Mouse (Mus musculus) CD4-positive helper T cell, adult 2 months (primary cell): ENCODE results near the gene Cntn2.

Experiments used
- DNase-seq: peaks from one replicate; pipeline ENCODE4 v3.0.0-alpha.2; 2012; ENCODE audit warnings: low read depth, missing footprints, low spot score

Cntn2 gene

DNA sequence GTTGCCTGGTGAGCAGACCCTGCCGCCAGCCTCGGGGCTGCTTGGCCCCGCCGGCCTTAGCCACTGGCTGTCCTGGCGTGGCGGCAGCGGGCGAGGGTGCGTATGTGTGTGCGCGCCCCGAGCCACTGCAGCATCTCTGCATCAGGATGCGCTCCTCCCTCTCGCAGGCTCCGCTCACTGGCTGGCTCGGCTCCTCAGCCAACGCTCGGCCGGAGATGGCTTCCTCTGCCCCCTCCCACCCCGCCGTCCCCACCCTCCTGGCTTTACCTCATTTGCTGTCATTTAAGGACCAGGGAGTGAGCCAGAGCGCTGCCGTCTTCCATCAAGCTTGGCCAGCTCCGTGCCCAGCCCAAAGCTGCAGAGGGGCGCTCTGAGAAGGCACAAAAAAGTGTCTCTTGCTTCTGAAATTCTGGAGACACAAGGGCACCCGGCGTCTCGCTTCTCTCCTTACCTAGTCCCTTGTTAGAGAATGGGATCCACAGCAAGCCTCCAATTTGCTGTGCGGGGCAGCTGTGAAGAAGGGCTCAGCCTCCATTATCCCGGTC is at the start of gene Cntn2:
Gene Cntn2 (minus strand): TSS at position 495 of the 545 bp plus-strand sequence.
- no peak for DNase-seq

DNA sequence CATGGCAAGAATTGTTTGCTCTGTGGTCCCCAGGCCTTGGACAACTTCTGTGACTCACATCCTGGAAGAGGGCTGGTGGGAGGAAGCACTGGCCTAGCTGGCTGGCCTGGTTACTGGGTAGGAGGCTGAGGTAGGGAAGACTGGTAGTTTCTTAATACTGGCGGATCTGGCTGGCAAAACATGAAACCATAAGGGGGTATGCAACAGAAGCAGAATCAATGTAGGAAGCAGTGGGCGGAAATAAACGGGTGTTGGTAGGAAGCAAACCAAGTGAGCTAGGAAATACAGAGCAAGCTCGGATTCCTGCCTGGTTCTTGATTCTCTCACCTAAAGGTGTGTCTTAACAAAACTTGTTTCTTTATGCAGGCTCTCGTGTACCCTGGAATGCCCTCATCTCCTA is 49.1 kb upstream of the Cntn2 start:
- no peak for DNase-seq

DNA sequence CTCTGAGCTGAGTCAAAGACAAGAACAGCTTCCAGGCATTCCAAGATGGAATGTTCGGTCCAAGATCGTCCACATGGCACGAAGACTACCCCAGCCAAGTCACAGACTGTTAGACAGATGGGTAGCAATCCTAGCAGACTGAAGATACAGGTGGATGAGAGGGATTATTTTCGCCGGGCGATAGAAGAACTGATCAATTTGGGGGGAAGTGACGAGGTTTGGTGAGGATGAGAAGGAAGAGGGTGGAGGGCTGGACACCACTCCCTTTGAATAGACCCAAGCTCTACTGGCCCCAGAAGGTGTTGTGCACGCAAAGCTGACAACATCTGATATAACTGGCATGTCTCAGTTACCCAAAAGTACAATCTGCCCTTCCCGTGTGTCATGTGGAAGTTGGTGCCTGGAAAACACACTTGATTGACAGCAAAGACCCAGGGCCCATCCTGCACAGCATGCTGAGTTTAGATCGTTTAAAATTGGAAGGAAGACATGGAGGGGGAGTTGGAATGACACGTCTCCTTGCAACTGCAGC is 48.4 kb upstream of the Cntn2 start:
- DNase-seq, result no peak

- DNase-seq, result no peak
Observed at GRCm38 (mm10) chr1:132586679-132587201, 43.7 kb upstream of the Cntn2 start.

DNA sequence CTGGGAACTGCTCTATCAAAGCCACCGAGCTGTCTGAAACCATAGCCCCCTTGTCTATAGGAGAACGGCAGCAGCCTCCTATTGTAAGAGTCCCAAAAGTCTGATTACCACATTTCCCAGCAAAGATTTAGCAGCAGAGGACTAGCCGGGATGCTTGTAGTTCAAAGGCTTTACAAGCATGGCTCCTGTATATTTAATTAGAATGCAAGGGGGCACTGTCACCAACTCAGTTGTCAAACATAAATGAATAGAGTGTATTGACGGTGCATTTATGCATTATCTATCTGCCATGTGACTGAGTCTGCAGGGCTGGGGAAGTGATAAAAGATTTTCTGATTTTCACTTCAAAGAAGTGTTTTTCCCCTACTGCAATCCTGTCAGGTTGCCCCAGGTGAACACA is 42.3 kb upstream of the Cntn2 start:
- DNase-seq, result no peak

DNA sequence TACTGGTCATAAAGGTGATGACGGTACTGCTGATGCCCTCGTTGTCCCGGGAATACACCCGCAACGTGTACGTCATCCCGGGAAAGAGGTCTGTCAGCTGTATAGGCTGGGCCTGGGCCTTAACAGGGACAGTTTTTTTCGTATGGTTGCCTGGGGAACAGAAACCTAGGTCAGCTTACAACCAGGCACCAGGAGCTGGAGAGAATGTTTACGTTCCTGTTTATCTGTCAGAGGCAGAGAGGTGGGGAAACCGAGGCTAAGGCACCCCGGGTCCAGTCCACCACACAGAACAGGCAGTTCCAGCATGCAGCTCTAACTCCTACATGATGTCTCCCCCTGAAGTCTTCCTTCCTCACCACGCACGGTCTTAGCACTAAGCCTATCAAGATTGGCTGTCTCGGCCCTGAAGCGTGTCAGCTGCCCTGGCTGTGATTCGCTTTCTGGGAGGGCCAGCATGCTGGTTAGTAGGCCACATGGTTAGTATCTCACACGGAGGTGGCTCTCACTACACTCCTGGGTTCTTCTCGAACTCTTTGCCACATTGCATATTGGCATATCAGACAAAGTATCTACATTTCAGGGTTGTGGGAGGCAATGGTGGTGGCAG is 40.0 kb upstream of the Cntn2 start:
- no peak for DNase-seq

GRCm38 (mm10) chr1:132581845-132582839 is 39.1 kb upstream of the Cntn2 start:
- no peak for DNase-seq

DNA sequence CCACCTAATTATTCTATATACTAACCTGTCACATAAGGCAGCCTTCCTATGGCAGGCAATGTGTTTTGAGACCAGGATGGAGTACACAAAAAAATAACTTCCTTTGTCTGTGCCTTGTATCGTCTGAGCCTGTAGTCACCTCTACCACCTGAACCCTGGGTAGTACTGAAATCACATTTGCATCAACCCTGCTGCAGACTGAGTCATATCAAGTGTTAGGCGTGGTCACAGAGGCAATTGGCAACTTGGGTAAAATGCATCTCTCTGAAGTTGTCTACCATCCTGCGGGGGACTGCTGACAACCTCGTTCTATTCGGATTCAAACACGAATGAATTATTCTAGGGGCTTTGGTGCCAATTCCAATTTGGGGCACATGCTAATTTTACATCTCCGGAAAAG is 37.0 kb upstream of the Cntn2 start:
- no peak for DNase-seq

GRCm38 (mm10) chr1:132576845-132577244 is 33.8 kb upstream of the Cntn2 start:
- no peak for DNase-seq

- DNase-seq, result no peak
Observed at GRCm38 (mm10) chr1:132572851-132573250, 29.8 kb upstream of the Cntn2 start.

DNA sequence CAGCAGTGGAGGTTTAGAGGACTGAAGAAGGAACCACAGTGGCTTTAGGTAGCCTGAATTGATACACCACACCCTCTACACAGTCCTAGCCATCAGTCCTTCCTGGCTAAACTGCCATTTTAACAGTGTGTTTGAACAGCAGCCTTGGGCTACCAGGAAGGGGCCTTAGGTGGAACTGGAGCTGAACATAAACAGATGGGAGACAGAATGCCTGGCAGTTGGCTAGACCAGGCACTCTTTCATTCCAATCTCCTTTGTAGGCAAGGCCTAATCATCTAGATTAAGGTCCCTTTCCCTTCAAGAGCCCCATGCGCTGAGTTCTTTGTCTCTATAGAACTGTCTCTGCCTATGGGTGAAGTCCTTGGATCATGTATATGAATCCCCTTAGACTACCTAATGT is 28.6 kb upstream of the Cntn2 start:
- no peak for DNase-seq

DNA sequence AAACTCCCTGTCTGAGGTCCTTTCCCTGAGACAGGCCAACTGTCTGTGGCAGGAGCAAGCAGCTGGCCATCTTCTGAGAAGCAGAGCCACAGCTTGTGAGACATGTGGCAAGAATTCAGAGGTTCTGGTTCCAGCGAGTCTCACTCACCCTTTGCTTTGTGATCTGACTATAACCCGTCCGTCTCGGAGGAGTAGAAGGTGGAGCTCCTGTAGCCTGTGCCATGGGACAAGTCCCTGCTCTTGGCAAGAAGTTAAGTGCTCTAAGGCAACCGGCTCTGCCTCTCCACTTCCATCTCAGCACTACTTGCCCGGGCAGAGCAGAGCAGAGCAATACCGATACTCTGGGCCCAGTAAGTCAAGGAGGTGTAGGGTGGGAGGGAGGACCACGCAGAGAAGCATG is 27.9 kb upstream of the Cntn2 start:
- no peak for DNase-seq

DNA sequence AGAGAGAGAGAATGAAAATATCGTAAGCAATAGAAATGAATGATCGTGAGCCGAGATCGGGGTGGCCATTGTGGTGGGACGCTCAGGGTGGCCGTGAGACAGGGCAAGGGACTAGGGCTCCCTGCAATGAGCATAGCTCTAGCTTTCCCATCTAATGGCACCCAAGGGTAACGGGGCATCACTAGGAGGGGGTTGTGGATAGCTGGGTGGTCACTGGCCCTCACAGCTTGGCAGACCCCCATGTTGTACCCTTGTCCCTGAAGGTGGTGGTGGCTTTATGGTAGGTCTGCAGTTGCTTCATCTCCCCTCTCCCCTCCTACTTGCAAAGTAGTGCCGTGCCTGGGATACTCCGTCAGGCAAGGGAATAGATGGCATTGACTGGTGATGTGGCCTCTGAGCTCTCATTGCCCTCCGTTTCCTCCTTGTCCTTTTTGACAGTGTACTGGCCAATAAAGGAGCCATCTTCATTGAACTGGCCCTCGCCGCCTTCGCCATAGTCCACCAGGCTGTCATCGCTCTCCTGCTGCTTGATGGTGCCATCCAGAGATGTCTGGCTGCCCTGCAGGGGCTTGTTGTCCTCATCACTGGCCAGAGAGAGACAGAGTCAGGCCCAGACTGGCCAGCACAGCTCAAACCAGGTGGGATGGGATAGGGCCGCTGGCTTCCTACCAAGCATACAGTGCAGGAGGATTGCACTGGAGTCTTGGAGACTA is 27.2 kb upstream of the Cntn2 start:
- DNase-seq, result no peak

DNA sequence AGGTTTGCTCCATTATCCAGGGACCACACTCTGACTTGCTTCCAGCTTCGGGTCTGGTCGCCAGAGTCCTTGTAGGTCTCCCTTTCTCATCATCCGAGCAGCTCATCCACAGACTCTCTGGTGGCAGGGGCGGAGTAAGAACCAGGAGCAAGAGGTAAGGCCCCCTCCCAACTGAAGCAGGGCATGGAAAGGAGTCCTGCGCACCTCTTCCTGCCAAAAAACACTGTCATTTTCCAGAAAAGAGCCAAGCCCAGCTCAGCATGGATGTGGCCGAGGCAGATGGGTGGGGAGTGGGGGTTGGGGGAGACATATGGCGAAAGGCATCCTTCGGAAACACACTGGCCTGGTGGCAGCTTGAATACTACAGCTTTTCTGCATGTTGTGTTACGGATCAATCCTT is 26.5 kb upstream of the Cntn2 start:
- DNase-seq, result no peak

GRCm38 (mm10) chr1:132567336-132568125 is 24.5 kb upstream of the Cntn2 start:
- DNase-seq, result no peak

- DNase-seq, result no peak
Observed at GRCm38 (mm10) chr1:132565766-132566165, 22.7 kb upstream of the Cntn2 start.

DNA sequence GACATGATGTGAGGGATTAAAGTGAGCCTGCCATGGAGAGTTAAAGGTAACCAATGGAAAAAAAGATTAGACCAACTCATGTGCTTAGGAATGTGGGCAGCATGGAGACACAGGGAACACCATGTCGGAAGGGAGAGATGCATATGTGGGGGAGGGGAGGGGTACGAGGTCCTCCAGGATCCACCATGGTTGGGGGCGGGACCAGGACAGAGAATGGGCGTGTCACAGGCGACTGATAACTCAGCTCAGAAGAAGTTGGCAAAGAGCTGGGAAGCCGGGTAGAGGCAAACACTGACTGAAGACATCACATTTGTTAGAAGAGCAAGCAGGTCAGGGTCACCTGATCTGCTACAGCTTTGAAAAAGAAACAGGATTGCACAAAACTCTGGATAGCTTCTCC is 21.9 kb upstream of the Cntn2 start:
- no peak for DNase-seq

GRCm38 (mm10) chr1:132562337-132562795 is 19.3 kb upstream of the Cntn2 start:
- DNase-seq, result no peak

DNA sequence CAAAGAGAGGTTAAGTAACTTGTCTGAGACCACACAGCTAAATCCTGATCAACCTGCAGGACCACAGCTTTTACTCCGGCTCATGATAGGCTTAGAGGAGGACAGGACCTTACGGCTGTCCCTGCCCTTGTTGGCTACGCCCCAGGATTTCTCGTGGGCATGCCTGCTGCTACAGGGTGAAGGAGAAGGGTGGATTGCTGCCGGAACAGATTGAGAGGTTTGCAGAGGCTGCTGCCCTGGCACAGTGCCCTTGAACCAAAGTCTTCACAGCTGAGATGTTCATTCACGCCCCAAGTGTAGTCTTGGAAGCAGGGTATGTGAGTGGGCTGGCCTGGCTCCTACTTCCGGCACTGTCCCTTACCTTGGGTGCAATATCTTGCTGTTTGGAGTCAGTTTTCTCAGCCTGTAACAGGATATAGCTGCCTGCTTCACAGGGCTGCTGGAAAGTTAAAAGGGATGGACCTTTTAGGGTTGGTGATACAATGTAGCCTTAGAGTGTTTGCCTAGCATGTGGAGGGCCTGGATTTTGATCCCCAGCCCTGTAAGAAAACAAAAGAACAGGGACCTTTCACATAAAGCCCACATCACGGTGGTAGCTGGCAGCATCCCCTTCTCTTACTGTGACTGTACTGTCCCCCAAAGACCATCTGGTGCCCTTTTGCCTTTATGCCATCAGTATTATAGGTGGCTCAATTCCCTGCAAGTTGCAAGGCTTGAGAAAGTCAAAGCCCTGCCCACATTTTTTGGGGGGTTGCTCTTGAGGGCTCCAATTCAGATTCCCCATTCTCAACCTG is 18.0 kb upstream of the Cntn2 start:
- no peak for DNase-seq

GRCm38 (mm10) chr1:132559045-132559444 is 16.0 kb upstream of the Cntn2 start:
- no peak for DNase-seq
